Mouse (Mus musculus) heart, adult 9 months (tissue): Measurements from ENCODE around the gene Rhebl1.

Experiments used
- DNase-seq, 2 experiments: peaks; one replicate each; pipeline ENCODE4 v3.0.0; 2022; ENCODE audit warnings: low spot score in 2 of 2

The Rhebl1 gene

GRCm38 (mm10) chr15:98871916-98872888 lies 22.1 kb downstream of the Rhebl1 start:
- peak; percentile 90 to 95 for DNase-seq

GRCm38 (mm10) chr15:98871070-98871915 lies 23.0 kb downstream of the Rhebl1 start, which contains the start of gene Kmt2d:
Kmt2d (minus strand) TSS chr15:98871204.
- DNase-seq: no peak

- no peak for DNase-seq
Observed at GRCm38 (mm10) chr15:98870179-98871069, 23.9 kb downstream of the Rhebl1 start.

GRCm38 (mm10) chr15:98869342-98870178 lies 24.8 kb downstream of the Rhebl1 start:
- no peak for DNase-seq

- no peak for DNase-seq
Observed at GRCm38 (mm10) chr15:98868346-98869063, 25.8 kb downstream of the Rhebl1 start.

- peak; percentile 74 to 79 for DNase-seq
Observed at GRCm38 (mm10) chr15:98867321-98867720, 27.0 kb downstream of the Rhebl1 start.

- DNase-seq: no peak
Observed at GRCm38 (mm10) chr15:98866501-98866900, 27.8 kb downstream of the Rhebl1 start.

GRCm38 (mm10) chr15:98865771-98866170 lies 28.6 kb downstream of the Rhebl1 start:
- DNase-seq: no peak

- DNase-seq: no peak
Observed at GRCm38 (mm10) chr15:98864951-98865350, 29.4 kb downstream of the Rhebl1 start.

- no peak for DNase-seq
Observed at GRCm38 (mm10) chr15:98863451-98863958, 30.8 kb downstream of the Rhebl1 start.

GRCm38 (mm10) chr15:98861701-98862410 lies 32.5 kb downstream of the Rhebl1 start:
- DNase-seq: no peak

GRCm38 (mm10) chr15:98860921-98861320 lies 33.4 kb downstream of the Rhebl1 start:
- no peak for DNase-seq

- DNase-seq: no peak
Observed at GRCm38 (mm10) chr15:98859319-98860043, 34.9 kb downstream of the Rhebl1 start.

GRCm38 (mm10) chr15:98854214-98854613 lies 40.1 kb downstream of the Rhebl1 start:
- no peak for DNase-seq

GRCm38 (mm10) chr15:98853161-98853937 lies 41.0 kb downstream of the Rhebl1 start:
- DNase-seq: no peak

GRCm38 (mm10) chr15:98852733-98853132 lies 41.6 kb downstream of the Rhebl1 start:
- DNase-seq: no peak

GRCm38 (mm10) chr15:98852071-98852470 lies 42.3 kb downstream of the Rhebl1 start:
- no peak for DNase-seq
